Mouse (Mus musculus): ENCODE measurements around the gene Anxa5. TPM values are rescaled to one million over a fixed set of nuclear protein-coding genes. Genes with fewer than 3 reads are reported as not detected.

Gene Anxa5
- polyA plus RNA-seq, 1 experiment, result not detected

DNA sequence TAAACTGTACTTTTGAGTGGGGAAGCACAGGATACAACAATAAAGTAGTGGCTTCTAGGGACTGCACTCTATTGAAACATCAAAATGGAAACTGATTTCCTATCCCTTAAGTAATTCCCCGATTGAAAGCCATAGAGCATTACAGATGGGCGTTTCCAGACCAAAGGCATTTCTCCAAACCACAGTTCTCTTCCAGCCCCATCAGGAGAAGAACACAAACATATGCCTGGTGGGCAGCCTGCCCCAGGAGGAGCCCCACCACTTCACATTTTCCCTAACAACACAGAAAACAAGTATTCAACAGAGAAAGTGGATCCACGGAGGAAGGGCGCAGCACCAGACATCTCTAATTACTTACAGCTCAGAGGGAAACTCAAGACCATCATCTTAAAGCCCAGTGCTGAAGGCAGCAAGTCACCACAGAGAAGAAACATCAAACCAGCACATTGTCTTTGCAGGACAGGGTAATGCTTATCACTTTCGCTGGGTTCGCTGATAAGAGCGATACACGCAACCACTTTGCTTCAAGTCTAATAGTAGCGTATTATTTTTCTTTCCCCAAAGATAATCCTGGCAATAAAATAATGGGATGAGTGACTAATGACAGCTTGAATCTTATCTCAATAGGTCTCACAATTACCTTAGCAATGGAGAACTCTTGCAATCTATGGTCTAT lies 17.2 kb upstream of the Anxa5 start:
- WGBS, result 87% methylated on average over 9 of the region's 9 CpGs
- Histone ChIP-seq H3K4me3 (ENCODE audit: insufficient read depth, low read depth, low read length) (no peak overlapping the region), H3K27ac (ENCODE audit: insufficient read depth, low read depth, low read length) (no peak overlapping the region), H3K4me1 (ENCODE audit: control insufficient read depth, insufficient read depth, low read length) (no peaks in the 10 kb centered on the region)
- TF ChIP-seq POLR2A (IDR thresholded peaks at IDR 0.05; ENCODE audit: insufficient read depth, low read depth, low read length), result no peak
- TF ChIP-seq CTCF (IDR thresholded peaks at IDR 0.05; ENCODE audit: insufficient read depth, low read depth, low read length), result no peak

- WGBS, result 97% methylated on average over 5 of the region's 5 CpGs
- no peak overlapping the region for H3K4me3 ChIP-seq (ENCODE audit: insufficient read depth, low read depth, low read length)
- H3K4me1 ChIP-seq (ENCODE audit: control insufficient read depth, insufficient read depth, low read length), result no peaks in the 10 kb centered on the region
- no peak overlapping the region for H3K27ac ChIP-seq (ENCODE audit: insufficient read depth, low read depth, low read length)
- TF ChIP-seq POLR2A (IDR thresholded peaks at IDR 0.05; ENCODE audit: insufficient read depth, low read depth, low read length) (no peak), CTCF (IDR thresholded peaks at IDR 0.05; ENCODE audit: insufficient read depth, low read depth, low read length) (no peak)
Observed at GRCm38 (mm10) chr3:36491535-36491934, 15.8 kb upstream of the Anxa5 start.

DNA sequence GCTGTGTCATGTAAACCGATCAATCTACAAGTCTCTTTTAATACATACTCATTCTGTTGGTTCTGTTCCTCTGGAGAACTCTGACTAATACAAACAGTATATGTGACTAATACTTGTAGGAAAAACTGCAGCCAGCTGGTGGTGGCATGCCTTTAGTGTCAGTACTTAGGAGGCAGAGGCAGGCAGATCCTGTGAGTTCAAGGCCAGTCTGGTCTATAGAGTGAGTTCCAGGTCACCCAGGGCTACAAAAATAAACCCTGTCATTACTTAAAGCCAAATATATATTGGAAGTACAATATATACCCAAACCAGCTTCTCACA lies 13.9 kb upstream of the Anxa5 start:
- H3K4me1 ChIP-seq (ENCODE audit: control insufficient read depth, insufficient read depth, low read length), result no peaks in the 10 kb centered on the region
- TF ChIP-seq POLR2A (IDR thresholded peaks at IDR 0.05; ENCODE audit: insufficient read depth, low read depth, low read length) (no peak), CTCF (IDR thresholded peaks at IDR 0.05; ENCODE audit: insufficient read depth, low read depth, low read length) (no peak)
- 94% methylated on average over 1 of the region's 1 CpGs for WGBS
- no peak overlapping the region for H3K4me3 ChIP-seq (ENCODE audit: insufficient read depth, low read depth, low read length)
- H3K27ac ChIP-seq (ENCODE audit: insufficient read depth, low read depth, low read length), result no peak overlapping the region

GRCm38 (mm10) chr3:36488899-36489589 lies 13.3 kb upstream of the Anxa5 start:
- H3K27ac ChIP-seq (ENCODE audit: insufficient read depth, low read depth, low read length), result no peak overlapping the region
- 89% methylated on average over 6 of the region's 6 CpGs for WGBS
- H3K4me3 ChIP-seq (ENCODE audit: insufficient read depth, low read depth, low read length), result no peak overlapping the region
- TF ChIP-seq POLR2A (IDR thresholded peaks at IDR 0.05; ENCODE audit: insufficient read depth, low read depth, low read length) (no peak), CTCF (IDR thresholded peaks at IDR 0.05; ENCODE audit: insufficient read depth, low read depth, low read length) (no peak)
- no peaks in the 10 kb centered on the region for H3K4me1 ChIP-seq (ENCODE audit: control insufficient read depth, insufficient read depth, low read length)

GRCm38 (mm10) chr3:36488367-36488766 lies 12.7 kb upstream of the Anxa5 start:
- TF ChIP-seq POLR2A (IDR thresholded peaks at IDR 0.05; ENCODE audit: insufficient read depth, low read depth, low read length) (no peak), CTCF (IDR thresholded peaks at IDR 0.05; ENCODE audit: insufficient read depth, low read depth, low read length) (no peak)
- no peaks in the 10 kb centered on the region for H3K4me1 ChIP-seq (ENCODE audit: control insufficient read depth, insufficient read depth, low read length)
- H3K4me3 ChIP-seq (ENCODE audit: insufficient read depth, low read depth, low read length), result no peak overlapping the region
- WGBS, result 67% methylated on average over 1 of the region's 1 CpGs
- H3K27ac ChIP-seq (ENCODE audit: insufficient read depth, low read depth, low read length), result no peak overlapping the region

GRCm38 (mm10) chr3:36486881-36487280 lies 11.2 kb upstream of the Anxa5 start:
- WGBS, result 93% methylated on average over 6 of the region's 6 CpGs
- TF ChIP-seq CTCF (IDR thresholded peaks at IDR 0.05; ENCODE audit: insufficient read depth, low read depth, low read length) (no peak), POLR2A (IDR thresholded peaks at IDR 0.05; ENCODE audit: insufficient read depth, low read depth, low read length) (no peak)
- H3K27ac ChIP-seq (ENCODE audit: insufficient read depth, low read depth, low read length), result no peak overlapping the region
- peaks cover 3% of the 10 kb centered on the region; the same call in 1 of the 2 replicates for H3K4me1 ChIP-seq (ENCODE audit: control insufficient read depth, insufficient read depth, low read length)
- no peak overlapping the region for H3K4me3 ChIP-seq (ENCODE audit: insufficient read depth, low read depth, low read length)

GRCm38 (mm10) chr3:36486176-36486575 lies 10.5 kb upstream of the Anxa5 start:
- no peak overlapping the region for H3K4me3 ChIP-seq (ENCODE audit: insufficient read depth, low read depth, low read length)
- TF ChIP-seq CTCF (IDR thresholded peaks at IDR 0.05; ENCODE audit: insufficient read depth, low read depth, low read length) (no peak), POLR2A (IDR thresholded peaks at IDR 0.05; ENCODE audit: insufficient read depth, low read depth, low read length) (no peak)
- 79% methylated on average over 6 of the region's 6 CpGs for WGBS
- peaks cover 7% of the 10 kb centered on the region; the same call in 1 of the 2 replicates for H3K4me1 ChIP-seq (ENCODE audit: control insufficient read depth, insufficient read depth, low read length)
- H3K27ac ChIP-seq (ENCODE audit: insufficient read depth, low read depth, low read length), result no peak overlapping the region

GRCm38 (mm10) chr3:36484292-36484691 lies 8.6 kb upstream of the Anxa5 start:
- TF ChIP-seq CTCF (IDR thresholded peaks at IDR 0.05; ENCODE audit: insufficient read depth, low read depth, low read length) (no peak), POLR2A (IDR thresholded peaks at IDR 0.05; ENCODE audit: insufficient read depth, low read depth, low read length) (no peak)
- WGBS, result 96% methylated on average over 4 of the region's 4 CpGs
- Histone ChIP-seq H3K4me3 (ENCODE audit: insufficient read depth, low read depth, low read length) (no peak overlapping the region), H3K27ac (ENCODE audit: insufficient read depth, low read depth, low read length) (no peak overlapping the region), H3K4me1 (ENCODE audit: control insufficient read depth, insufficient read depth, low read length) (peaks cover 7% of the 10 kb centered on the region; the same call in 1 of the 2 replicates)

GRCm38 (mm10) chr3:36482940-36483339 lies 7.2 kb upstream of the Anxa5 start:
- 35% methylated on average over 9 of the region's 9 CpGs for WGBS
- Histone ChIP-seq H3K27ac (ENCODE audit: insufficient read depth, low read depth, low read length) (no peak overlapping the region), H3K4me1 (ENCODE audit: control insufficient read depth, insufficient read depth, low read length) (peaks cover 7% of the 10 kb centered on the region; the same call in 1 of the 2 replicates), H3K4me3 (ENCODE audit: insufficient read depth, low read depth, low read length) (no peak overlapping the region)
- no peak for TF ChIP-seq CTCF (IDR thresholded peaks at IDR 0.05; ENCODE audit: insufficient read depth, low read depth, low read length)
- TF ChIP-seq POLR2A (IDR thresholded peaks at IDR 0.05; ENCODE audit: insufficient read depth, low read depth, low read length), result no peak

Measured in olfactory bulb, adult 2 months (tissue).